Mouse (Mus musculus) left cerebral cortex, adult 8-10 months (tissue): ENCODE data around the gene Lrrc4. TPM values are rescaled to one million over a fixed set of nuclear protein-coding genes. Genes with fewer than 3 reads are reported as not detected.

Experiments used
- DNase-seq, 2 experiments: peaks; one replicate each; pipeline ENCODE4 v3.0.0; 2022; ENCODE audit warnings: low spot score in 2 of 2
- total RNA-seq, 4 experiments: library from RNA; stranded (reverse); gene quantifications; 2 replicates each; pipeline ENCODE4 v1.2.4; 2022

Lrrc4 gene
- total RNA-seq, 4 experiments from 2014 or later: 83.9 to 94.8 (median 90.8) TPM

DNA sequence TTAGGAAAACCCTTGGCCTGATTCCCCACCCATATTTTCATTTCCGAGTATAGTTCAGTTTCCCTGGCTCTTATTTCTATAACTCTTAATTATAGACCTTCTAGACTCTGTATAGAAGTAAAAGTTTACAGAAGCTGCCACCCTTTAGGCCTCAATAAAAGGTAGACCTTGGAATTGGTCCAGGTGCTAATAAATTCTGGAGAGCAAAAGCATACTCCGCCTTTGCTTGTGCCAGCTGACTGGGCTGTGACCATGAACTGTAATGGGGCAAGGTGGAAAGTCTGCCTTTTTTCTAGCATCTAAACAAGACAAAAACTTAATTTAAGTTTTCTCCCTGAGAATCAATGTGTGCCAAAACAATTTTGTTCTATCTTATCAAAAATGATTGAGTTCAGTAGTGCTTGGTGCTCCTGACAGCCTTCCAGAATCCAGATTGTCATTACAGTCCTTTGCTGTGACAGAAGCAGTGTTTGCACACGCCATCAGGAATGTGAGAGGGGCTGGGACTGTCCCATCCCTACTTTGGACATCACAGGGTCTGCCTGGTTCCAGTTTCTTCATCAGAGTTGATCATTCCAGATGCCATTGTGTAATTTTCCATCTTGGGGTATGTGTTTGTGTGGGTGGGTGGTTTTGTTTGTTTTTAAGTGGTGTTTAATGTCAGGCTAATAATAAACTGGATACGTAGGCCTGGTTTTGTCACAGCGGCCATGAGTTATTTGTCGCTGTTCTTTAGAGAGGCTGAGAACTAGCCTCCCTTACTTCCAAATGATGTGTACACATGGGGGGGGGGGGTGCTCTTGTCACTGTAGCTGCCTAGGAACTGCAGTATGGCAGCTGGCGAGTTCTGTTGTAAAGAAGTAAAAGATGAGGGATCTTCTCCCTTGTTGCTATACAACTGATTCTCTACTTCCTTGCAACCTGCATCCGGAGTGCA, 149.8 kb downstream of the Lrrc4 start:
- no peak for DNase-seq

DNA sequence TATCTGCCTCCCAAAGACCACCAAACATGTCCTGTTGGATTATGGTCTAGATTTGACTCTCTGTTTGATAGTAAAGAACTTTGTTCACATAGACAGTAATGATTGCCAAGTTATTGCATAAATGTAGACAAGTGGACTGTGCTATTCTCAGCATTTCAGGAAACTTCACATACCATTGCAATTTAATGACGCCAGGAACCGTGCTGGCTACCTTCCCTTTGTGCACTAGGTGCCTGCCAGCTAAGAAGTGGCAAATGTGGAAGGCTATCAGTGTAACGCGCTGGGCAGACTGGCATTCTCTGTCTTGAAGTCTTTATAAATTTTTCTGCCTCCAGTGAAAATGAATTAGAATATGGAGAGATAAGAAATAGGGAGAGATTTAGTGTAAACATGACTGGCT, 151.0 kb downstream of the Lrrc4 start:
- DNase-seq: no peak

DNA sequence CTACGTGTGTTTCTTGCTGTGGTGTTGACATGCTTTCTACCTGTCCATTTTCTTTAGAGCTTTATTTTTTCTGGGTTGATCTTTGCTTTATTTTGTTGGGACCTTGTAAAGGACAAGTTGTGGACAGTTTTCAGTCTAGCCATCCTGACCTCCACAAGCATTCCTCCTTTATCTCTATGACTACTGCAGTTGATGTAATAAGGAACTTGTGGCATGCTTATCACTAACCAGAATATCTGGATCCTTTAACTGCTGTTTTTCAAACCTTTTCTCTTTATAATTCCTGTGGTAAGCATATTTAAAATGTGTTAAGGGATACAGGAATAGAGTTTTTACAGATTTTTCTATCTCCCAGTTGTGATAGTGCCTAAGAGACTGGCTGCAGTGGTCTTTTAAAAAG, 152.7 kb downstream of the Lrrc4 start:
- DNase-seq: no peak

DNA sequence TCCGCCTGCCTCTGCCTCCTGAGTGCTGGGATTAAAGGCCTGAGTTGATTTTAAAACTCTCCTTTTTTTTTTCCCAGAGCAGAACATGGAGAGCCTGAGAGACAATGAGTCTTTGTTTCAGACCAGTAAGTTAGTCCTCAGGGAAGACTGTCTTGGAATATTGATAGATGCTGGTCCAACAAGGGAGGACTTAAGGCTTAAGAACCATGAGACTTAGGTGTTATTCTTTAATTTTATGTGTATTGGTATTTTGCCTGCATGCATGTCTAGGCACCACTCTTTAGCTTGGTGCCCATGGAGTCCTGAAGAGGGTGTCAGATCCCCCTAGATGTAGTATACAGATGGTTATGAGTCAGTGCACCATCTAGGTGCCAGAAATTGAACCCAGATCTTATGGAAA, 156.9 kb downstream of the Lrrc4 start:
- no peak for DNase-seq

DNA sequence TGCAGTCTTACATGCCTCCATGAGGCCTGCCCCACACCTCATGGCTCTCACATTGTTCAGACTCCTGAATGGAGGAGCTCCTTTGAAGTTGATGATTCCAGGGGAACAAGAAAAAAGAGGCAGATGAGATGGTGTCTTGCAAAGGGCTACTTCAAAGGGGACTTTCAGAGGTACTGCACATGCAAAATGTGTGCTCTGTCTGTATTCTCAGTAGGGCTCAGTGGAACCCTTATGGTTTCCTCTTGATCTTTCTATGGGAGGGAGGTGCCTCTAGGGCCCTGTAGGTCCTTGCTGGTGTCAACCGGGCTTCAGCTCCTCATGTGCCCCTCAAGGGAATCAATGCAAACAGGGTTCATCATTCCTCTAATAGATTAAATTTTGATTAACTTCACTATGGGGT, 159.2 kb downstream of the Lrrc4 start:
- DNase-seq: no peak

DNA sequence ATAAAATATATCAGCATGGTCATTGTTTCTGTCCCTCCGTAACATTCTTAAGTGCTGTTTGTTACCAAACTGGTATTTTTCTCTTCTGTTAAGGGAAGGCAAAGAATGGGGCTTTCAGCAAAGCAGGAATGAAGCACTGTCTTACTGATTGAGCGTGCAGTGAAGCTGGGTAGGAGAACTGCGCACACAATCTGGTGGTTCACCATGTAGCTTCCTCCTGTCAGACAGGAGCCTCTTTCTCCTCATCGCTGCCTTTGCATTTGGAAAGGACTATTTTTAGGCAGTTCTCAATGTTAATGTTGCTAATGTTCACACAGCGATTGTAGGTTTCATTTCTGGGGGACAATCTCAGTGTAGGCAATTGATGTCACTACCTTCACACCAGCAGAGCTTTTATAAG, 162.3 kb downstream of the Lrrc4 start:
- DNase-seq: no peak

DNA sequence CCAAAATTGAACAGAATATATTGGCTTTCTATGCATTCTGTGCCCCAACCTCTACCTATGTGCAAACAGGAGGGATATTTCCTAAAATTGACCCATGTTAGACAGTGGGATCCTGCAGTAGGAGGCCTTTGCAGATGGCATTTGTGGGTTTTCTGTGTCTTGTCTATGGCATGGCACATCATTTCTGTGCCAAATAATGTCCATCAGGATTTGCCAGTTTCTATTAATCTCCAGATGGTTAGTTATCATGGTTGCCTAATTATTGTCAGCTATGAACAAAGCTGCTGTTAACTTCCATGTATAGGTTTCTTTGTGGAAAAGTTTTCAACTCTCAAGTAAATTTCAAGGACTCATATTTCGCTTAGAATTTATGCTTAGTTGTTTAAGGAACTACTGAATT, 164.0 kb downstream of the Lrrc4 start:
- no peak for DNase-seq

DNA sequence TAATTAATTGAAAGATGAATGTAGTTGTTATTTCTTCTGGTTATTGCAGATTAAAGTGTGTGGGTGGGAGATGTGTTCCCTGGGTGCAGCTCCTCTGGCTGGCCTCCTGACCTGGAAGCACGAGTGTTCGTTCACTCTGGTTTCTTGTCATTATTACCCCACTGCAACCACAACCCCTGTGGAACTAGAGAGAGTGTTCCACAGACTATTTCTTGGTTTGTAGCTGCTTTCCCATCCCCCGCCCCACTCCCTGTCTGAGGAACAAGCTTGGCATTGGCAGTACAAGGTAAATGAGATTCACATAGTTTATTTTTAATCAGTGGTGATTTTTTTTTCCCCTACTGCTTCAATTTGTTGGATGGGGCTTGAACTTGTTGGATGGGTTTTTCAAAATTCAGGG, 166.8 kb downstream of the Lrrc4 start:
- no peak for DNase-seq

DNA sequence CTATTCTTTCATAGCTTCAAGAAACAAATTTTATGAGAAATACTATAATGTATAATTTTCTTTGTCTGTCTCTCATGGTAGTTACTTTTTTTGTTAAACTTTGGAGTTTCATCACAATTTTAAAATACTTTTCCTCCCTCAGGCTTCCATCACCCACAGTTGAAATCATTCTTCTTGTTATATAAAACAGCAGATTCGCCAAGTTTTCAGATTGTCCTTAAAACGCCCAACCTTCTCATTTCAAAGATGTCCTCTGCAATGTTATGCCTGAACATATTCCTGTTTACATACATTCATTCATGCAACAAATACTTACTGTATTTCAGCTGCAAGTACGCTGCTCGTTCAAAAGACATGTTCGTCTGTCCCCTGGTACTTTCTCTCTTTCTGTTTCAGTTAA, 167.9 kb downstream of the Lrrc4 start:
- DNase-seq: no peak

DNA sequence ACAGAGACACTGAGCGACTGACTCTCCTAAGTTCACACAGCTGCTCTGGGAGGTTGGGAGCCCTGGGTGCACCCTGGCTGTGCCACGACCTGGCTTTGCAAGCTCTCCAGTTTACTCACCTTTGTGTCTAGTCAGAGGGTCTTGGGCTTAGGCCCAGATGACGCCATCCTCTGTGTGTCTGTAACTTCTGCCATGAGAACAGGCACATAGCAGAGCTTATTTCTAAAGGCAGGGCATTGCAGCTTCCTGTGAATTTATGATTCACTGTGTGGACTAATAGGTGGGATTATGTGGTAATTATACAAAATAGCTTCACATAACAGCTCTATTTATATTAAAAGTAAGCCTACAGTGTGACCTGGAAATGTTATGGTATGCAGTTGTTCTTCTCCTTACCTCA, 168.5 kb downstream of the Lrrc4 start:
- DNase-seq: no peak

DNA sequence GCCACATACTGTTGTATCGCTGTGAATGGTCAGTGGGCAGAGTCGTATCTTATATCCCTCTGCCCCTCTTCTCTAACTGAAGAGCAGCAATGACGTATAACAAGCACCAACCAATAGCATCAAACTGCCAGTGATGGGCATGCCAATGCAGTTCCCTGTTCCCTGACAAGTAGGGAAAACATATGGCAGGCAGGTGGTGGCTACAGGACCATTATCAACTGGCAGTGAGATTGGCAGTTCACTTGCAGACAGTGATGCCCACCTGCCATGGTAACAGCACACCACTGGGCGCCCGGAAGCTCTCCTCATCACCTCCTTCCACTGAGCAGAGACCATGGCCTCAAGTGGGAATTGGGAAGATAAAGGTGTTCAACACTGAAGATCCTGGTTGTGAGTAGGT, 175.0 kb downstream of the Lrrc4 start:
- DNase-seq: no peak

DNA sequence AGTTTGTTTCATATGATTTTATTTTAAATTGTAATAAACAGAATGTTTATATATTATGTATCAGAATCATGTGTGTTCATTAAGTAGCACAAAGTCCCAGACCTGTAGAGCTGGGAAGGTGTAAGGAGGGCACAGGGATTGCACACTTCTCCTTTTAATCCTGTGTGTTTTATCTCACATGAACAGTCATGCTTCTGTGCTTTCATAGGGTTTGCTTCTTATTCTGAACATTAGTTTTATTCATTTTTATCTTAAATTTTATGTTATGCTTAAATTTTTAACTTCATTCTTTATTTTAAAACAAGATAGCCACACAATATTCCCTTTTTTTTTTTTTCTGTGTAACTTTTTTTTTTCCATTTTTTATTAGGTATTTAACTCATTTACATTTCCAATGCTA, 186.3 kb downstream of the Lrrc4 start:
- DNase-seq: no peak

DNA sequence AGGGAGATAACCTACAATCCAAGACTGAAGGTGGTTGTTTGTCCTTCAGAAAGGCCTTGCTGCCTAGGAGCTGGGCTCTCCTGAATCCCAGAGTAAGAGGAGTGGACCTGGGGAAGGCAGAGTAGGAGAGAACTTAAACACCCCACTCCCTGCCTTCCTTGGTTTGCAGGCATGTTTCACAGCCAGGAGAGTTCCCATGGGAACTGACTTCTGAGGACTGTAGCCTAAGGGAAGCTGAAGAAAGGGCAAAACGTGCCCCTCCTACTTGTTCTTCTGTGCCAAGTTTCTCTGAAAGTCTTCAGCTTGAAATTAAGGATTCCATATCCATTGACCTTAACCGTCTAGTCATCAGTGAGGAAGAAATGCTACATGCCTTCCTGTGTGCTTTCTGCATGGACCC, 188.6 kb downstream of the Lrrc4 start:
- DNase-seq: no peak

DNA sequence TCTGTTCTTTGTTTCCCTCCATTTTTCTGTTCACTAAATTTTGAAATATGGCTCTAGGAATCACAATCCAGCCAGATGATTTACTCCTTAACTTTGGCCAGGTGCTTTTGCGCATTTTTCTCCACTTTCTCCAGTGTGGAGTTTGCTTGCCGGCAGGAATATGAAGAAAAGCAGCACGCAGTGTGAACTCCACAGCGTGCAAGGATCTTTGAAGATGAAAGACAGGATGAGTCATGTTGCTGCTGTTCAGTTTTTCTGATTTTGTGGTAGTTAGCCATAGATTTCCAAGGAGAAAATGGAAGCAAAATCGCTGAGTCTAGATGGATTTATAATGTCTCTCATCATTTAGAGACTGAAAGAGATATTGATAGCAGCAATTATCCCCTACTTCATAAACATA, 191.5 kb downstream of the Lrrc4 start:
- no peak for DNase-seq

DNA sequence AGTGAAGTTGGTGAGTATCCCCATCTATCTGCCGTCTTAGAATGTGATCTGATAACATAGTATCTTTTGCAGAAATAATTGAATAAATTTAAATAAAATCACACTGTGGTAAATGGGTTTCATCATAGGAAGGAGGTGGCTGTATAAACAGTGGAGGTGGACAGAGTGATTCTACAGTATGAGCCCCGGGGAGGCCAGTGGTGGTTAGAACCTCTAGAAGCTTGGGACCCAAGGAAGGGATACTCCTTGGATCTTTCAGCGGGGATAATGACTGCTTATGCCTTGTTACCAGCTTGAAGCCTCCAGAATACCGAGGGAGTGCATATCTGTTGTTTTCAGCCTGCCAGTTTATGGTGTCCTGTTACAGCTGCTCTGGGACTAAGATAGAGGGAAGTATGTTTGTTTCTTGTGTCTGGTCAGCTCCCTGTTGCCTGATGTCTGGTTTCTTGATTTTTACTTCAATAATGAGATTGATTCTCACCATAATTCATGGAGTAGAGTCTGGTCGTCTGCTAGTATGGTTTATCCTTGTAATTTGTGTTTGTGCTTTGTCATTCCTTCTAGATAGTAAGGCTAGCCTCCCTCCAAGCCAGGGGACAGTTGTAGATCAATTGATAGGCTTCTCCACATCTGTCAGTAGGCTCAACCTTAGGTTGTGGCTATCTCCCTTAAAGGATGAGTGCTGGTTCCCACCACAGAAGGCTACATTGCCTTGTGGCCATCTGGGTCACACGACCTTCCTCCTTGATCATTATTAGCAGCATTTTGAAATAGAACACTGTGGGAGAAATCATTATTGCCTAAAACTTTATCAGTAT, 195.8 kb downstream of the Lrrc4 start:
- DNase-seq: no peak

DNA sequence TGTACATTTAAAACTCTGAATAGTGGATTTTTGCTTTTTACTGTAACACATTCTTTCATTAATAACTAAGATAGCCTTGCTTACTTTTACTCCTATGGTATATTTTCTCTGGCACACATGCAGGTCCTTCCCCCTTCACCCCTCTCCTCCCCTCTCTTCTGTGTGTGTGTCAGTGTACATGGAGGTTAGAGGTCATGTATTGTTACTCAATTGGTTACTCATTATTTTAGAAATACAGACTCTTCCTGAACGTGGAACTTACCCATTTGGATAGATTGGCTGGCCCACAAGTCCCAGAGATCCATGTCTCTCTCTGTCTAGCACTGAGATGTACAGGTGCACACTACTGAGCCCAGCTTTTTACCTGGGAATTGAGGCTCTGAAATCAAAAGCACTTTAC, 196.5 kb downstream of the Lrrc4 start:
- DNase-seq: no peak

DNA sequence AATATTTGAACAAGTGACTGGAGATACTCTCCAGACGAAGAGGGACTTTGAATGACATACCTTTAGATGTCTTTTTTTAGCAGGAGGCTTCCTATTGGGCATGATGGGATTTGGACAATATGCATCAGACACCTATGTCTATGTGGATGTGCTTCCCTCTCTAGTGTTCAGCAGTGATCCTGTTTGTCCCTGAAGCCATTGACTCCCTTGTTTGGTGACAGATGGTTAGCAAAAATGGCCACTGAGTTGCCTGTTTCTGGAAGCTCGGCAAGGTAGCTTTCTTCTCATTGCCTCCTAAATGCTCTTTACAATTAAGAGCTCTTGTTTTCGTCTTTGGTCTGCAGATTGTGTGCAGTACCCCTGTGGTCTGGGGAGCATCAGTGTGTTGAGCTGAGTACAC, 197.9 kb downstream of the Lrrc4 start:
- no peak for DNase-seq

DNA sequence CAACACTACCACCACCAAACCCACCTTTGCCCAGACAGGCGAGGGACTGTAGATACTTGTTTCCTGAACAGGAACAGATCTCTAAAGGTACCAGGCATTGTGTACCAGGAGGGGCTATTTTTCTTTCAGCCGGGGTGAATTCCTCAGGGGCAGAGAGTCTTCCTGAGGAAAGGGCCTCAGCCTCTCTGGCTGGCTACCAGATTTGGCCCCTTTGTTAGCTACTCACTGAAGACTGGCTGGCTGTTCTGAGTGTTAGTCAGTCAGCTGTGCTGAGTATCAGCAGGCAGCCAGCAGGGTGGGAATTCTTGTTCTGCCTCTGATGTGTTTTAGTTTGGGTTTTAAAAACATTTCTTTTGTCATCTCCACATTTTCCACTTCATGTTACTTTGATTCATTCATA, 198.4 kb downstream of the Lrrc4 start:
- no peak for DNase-seq

DNA sequence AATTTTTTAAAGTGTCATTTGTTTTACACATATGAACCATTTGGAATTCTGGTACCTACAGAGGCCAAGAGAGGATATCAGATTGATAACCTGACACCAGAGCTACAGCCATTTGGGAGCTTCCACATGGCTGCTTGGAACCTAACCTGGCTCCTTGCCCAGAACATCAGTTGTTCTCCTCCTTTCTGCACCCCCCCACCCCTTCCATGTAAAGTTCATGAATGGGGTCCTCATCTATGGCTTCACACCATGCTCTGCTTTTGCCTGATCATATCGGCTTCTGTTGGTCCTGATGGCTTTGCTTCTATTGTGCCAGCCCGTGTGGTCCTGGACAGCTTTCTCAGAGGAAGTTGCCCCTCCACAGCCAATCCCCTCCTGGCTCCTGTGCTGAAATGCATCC, 200.6 kb downstream of the Lrrc4 start:
- no peak for DNase-seq

DNA sequence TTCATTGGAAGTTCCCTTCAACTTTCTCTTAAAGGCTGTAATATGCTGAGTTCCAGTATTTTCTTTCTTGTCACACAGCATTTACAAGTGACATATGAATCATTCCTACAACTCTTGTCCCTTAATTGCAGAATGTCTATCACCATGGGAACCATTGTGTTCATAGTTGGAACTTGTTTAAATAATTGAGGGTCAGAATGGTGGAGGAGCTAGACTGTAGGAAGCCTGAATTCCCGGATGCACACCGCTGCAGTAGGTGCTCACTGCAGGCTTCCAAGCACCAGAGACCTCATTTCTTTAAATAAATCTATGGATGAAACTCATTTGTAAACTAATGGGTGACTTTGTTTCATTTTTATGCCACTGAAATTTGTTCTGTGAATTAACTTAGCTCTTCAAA, 201.7 kb downstream of the Lrrc4 start:
- no peak for DNase-seq

DNA sequence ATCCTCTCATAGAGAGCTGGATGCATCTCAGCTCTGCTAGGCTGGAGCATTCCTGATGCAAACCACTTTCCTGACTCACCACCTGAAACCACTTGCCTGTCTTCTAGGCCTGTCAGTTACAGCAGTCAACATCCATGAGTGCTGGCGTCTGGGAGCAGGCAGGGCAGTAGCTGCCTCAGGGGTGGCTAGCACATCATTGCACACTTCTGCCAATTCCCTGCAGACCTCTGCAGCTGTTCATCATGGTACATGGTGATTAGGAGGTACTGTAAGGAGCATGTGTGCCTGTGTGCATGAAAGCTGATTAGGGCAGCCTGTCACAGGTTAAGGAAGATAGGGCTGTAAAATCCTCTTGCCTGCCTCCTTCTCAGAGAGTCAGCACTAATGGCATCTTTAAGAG, 203.1 kb downstream of the Lrrc4 start:
- no peak for DNase-seq

DNA sequence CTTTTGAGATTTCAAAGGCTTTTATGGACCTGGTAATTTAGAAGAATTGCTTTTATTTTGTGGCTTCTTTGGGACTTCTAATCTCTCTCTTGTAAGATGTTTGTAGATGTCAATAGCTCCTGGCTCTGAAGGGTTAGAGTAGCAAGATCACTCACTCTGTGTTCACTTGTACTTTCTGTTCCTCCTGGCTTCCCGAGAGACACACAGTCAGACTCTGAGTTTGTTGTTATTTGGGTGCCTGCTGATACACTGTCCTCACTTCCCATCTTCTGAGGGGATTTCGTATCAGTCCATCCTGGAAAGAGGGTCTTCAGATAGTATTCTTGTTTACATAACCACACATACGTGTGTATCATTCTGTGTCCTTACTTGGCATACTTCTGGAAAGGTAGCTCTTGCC, 208.6 kb downstream of the Lrrc4 start:
- no peak for DNase-seq

DNA sequence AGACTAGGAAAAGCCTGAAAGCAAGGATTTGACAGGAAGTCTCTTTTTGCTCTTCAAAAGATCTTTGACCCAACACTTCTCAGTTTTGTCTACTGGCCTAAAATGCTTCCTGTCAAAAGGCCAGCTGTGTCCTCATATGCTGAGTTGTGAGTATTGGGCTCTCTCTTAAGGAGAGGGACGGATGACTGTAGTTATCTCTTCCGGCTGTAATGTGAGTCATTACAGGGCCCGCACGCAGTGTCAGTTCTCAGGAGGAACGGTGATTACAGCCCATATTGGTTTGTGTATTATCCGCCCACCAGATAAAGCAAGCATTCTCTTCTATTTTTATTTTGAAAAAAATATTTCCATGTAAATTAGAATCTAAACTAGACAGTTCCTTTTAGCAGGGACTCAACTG, 209.0 kb downstream of the Lrrc4 start:
- DNase-seq: no peak
